Mouse (Mus musculus): ENCODE measurements around the gene Pgm5.

The Pgm5 gene

DNA sequence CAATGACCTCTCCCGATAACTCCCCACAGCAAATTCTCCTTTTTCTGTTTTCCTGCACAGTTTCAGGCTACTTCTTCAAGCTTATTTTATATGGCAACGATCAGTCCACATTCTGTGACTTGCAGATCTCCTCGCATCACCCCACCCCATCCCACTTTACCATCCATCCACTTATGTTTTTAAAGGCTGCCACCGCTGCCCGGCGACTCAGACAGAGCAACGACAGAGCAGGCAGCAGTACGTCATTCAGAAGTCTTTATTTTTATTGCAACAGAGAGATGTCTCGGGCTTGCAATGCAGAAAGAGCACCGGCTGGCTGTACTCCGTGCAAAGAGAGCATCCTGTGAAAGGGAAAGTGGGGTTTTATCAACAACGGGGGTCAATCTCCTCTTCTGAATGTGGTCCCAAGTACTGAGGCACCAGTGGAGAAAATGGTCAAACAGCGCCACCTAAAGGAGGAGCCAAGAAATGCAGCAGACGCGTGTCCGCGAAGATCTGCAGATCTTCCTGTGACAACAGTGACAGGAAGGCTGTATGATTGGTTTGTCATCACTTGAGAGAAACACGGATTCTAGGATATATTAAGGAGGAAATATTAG lies 9.5 kb upstream of the Pgm5 start:
- DNase-seq (ENCODE audit: low spot score in 2 of 2): peak in 1 of 2 experiments; percentile 49

DNA sequence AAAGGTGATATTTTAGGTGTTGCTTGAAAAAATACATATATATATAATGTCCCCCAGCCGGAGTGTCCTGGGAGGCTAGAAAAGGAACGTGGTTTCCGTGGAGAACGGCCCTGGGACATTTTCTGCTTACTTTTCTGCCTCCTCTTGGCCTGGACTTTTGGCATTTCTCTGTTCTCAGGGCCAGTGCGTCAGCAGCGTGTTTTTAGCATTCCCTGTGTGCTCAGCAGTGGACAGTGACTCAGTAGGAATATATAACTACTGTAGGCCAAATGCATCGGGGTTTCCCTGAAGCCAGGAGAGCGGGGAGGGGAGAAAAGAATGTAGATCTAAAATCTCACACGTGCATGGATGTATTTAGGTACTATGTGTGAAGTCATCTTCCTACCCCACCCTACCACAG lies 3.8 kb upstream of the Pgm5 start:
- DNase-seq (ENCODE audit: low spot score in 2 of 2): no peak

GRCm38 (mm10) chr19:24861276-24861611 lies 411 bp downstream of the Pgm5 start:
- DNase-seq (ENCODE audit: low spot score in 2 of 2): no peak

- DNase-seq (ENCODE audit: low spot score in 2 of 2): no peak
These were observed 10.0 kb downstream of the Pgm5 start for GRCm38 (mm10) chr19:24851456-24852315.

DNA sequence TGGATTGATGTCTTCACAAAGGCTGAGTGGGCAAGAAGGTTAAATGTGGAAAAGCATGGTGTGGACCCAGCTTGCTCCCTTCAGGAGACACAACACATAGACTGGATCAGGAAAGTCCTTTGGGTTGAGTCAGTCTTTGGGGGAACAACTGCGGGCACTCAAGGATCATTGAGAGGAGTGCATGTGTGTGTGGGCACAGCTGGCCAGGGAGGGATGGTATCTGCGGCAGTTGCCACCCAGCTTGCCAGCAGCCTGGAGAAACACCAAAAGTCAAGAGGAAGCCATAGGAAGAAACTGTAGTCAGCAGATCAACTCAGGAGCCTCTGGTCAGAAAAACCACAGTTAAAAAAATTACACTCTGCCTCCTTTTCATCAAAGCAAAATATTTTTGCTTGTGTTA lies 12.8 kb downstream of the Pgm5 start:
- DNase-seq (ENCODE audit: low spot score in 2 of 2): no peak

DNA sequence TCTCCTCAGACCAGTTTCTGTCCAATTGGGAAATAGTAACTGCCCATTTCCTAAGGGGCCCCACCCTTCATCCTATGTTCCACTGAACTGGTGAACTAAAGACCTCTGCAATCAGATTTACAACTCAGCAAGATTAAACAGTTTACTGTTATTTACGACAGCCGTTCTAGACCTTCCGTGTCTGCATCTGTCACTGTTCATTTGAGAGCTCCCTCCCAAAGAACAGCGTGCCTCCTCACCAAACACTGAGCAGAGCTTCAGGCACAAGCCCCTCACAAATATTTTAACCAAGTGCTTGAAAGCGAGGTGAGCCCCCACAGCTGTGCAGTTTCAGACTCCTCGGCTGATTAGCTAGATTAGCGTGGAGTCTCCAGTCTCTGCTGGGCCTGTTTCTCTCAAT lies 13.3 kb downstream of the Pgm5 start:
- no peak for DNase-seq (ENCODE audit: low spot score in 2 of 2)

GRCm38 (mm10) chr19:24845007-24845546 lies 16.6 kb downstream of the Pgm5 start:
- no peak for DNase-seq (ENCODE audit: low spot score in 2 of 2)

GRCm38 (mm10) chr19:24842080-24842479 lies 19.6 kb downstream of the Pgm5 start:
- DNase-seq (ENCODE audit: low spot score in 2 of 2): no peak

DNA sequence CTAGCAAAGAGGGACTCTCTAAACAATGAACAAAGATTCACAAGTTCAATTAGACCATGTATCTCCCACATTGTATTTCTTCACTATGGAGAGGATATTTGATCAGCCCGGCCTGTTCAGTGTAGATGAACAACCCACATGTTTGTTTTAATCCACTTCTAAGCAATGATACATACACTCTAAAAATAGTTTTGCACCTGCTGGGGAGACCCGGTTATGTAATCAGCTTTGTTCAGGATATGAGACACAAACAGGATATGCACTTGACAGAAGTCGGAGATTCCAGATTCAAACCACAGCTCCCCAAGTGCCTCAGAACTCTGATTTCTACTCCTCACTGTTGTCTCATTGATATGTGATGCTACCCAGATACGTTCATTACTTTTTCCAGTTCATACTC lies 37.1 kb downstream of the Pgm5 start:
- DNase-seq (ENCODE audit: low spot score in 2 of 2): no peak

DNA sequence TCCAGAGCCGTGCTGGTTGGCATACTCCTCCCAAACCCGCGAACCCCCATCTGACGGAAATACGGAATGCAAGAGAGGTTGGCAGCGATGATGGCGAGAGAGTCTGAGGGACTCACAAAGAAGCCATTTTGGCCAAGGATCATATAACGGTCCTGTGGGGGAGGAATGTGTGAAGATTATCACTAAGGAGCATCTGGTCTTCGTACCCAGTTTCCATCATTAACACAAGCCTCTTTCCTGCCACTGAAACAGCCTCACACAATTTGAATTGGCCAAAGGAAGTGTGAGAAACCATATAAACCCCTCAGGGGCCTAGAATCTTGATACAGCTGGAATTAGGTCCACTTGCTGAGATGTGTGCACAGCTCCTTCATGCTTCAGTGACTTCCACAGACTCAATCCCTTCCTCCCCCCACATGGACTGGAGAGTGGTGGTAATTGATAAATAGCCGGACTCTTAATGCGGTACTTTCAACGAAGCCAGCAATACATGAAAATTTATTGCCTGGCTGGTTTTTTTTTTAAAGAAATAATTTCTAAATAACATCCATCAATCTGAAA lies 45.9 kb downstream of the Pgm5 start:
- DNase-seq (ENCODE audit: low spot score in 2 of 2): no peak

DNA sequence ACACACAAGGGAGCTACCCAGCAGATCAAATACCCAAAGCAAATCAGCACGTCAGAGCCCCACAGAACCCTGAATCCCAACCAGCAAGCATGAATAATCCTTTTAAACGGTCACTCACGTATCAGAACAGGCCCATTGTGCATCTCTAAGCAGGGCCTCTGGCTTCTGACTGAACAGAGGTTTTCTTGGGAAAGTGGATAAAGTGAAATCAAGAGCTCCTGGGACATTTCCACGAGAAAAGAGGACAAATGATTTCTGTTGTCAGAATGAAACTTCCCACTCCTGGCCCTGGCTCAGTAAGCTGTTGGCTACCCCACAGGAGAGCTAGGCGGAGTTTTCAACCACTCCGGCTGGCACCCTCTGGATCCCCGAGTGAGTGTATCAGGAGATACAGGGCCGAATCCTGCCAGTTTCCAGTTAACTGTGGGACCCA lies 48.8 kb downstream of the Pgm5 start:
- DNase-seq (ENCODE audit: low spot score in 2 of 2): no peak

DNA sequence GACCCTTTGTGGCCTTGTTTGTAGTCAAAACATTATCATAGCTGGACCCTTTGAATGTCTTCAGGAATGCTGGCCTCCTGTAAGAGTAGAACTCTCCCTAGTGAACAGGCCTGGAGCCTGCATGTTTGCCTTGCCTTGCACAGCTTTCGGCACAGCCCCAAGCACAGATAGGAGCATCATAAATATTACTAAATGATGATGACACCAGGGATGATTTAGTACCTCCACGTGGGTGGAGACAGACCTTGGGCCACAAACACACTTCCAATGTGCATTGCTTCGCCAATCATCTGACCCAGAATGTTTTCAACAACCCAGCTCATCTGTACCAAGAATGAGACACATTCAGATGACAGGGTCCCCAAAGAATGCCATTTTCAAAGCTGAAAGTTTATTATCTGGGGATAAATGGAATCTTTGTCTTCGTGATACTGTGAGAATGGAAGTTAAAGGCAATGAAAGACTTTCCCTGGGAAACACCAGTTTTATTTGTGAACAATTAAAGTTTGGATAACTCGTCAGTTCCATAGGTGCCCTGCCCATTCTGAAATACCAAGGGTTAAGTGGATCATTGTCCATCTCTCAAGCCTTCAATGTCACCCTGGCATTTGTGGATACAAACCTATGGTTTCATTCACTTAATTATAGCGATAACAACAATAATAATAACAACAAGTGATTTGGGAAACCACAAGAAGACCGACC lies 49.4 kb downstream of the Pgm5 start:
- no peak for DNase-seq (ENCODE audit: low spot score in 2 of 2)

DNA sequence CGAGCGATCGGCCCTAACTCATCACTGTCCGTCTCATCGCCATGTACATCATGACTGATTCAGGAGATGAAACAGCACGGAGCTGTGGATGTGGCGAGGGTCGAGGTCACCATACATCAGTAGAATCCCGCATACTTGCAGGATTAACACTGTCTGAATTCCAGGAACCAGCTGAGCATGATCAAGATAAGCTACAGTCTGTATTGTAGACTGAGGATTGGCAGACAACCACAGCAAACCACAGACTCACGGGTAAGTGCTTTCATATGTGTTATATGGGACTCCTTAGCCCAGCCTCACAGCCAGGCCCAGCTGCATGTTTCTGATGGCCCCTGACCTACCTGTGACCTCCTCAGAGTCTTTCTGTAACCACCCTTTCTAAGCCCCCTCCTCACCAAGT lies 50.2 kb downstream of the Pgm5 start:
- no peak for DNase-seq (ENCODE audit: low spot score in 2 of 2)

GRCm38 (mm10) chr19:24806013-24806412 lies 55.6 kb downstream of the Pgm5 start:
- no peak for DNase-seq (ENCODE audit: low spot score in 2 of 2)

GRCm38 (mm10) chr19:24797606-24798005 lies 64.0 kb downstream of the Pgm5 start:
- DNase-seq (ENCODE audit: low spot score in 2 of 2): no peak

GRCm38 (mm10) chr19:24794350-24794749 lies 67.3 kb downstream of the Pgm5 start:
- DNase-seq (ENCODE audit: low spot score in 2 of 2): no peak

GRCm38 (mm10) chr19:24793545-24794139 lies 68.0 kb downstream of the Pgm5 start:
- DNase-seq (ENCODE audit: low spot score in 2 of 2): no peak

- DNase-seq (ENCODE audit: low spot score in 2 of 2): no peak
These were observed 68.8 kb downstream of the Pgm5 start for GRCm38 (mm10) chr19:24792876-24793275.

DNA sequence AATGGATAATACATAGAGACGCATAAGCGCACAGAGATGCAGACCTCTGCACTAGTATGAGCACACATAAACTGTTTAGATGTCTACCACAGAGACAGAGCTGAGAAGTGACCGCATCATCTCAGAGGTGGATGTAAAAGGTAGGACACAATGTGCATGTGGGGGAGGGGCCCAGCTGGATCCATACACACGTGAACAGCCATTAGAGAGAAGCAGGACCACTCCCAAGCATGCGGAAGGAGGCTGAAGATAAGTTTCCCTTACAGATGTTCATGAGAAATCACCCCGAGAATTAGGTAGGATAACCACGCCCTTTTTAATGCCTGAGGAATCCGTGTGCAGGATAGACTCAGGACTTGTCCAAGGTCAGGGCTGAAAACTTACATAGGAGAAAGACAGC lies 75.8 kb downstream of the Pgm5 start:
- DNase-seq (ENCODE audit: low spot score in 2 of 2): no peak

DNA sequence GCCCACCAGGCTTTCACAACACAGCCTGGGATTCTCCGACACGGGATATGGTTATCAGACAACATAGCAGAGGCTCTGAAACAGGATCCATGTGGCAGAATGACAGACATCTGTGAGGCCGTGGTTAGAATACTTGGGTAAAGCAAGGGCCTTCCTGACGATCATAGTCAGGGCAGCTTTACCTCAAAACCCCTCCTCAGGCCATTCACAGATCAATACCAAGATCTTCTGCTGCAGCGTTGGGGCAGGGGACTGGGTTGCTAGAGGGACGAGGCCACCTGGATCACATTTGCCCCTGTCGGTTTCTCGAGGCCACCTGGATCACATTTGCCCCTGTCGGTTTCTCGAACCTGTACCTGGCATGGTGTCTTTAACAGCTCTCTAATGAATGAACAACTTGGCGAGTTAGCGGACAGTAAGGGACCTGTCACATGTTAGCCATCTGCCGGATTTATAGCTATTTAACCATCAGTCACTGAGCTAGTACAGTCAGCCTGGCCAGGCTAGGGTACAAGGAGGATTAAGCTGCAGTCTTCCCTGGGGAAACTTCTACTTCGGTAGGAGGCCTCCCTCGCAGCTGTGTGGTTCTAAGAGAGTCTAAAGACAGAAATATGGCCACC lies 76.5 kb downstream of the Pgm5 start:
- no peak for DNase-seq (ENCODE audit: low spot score in 2 of 2)

GRCm38 (mm10) chr19:24783736-24784135 lies 77.9 kb downstream of the Pgm5 start:
- DNase-seq (ENCODE audit: low spot score in 2 of 2): no peak

All from thymus, postnatal 10 days (tissue).